Mouse (Mus musculus): Measurements from ENCODE around the gene Supt3.

DNA sequence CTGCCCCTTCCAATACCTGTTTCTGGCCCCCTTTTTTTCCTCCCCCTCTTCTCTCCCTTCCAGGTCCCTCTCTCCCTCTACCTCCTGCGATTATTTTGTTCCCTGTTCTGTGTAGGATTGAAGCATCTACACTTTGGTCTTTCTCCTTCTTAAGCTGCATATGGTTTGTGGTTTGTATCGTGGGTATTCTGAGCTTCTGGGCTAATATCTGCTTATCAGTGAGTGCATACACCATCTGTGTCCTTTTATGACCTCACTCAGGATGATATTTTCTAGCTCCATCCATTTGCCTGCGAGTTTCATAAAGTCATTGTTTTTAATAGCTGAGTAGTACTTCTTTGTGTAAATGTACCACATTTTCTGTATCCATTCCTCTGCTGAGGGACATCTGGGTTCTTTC is 52.6 kb downstream of the Supt3 start:
- TF ChIP-seq POLR2A (IDR thresholded peaks at IDR 0.05; ENCODE audit: insufficient read depth, low read depth, low read length) (no peak), CTCF (IDR thresholded peaks at IDR 0.05) (no peak)
